Mouse (Mus musculus): ENCODE measurements around the gene Galnt11.

- TF ChIP-seq GATA1 (IDR thresholded peaks at IDR 0.05; ENCODE audit: borderline replicate concordance, low read length) (no peak), FLI1 (IDR thresholded peaks at IDR 0.05; ENCODE audit: low read length) (no peak)
Measured at GRCm38 (mm10) chr5:25184594-25184993, 37.1 kb upstream of the Galnt11 start.

Data from megakaryocyte, embryonic 14.5 days (primary cell).